Mouse (Mus musculus) T-helper 17 cell (primary cell): ENCODE data around the gene Abcc9.

ENCODE experiments used
- in situ Hi-C, 2 experiments: fragments of 300-600 bp; cut with MboI, MseI; formaldehyde crosslinking; loops; 1 replicate in 1 of 2; 2 replicates in 1 of 2; pipeline ENCODE4 v1.15.1; 2025; ENCODE audit warnings: high pct_unique_total_duplicates in 2 of 2

Gene Abcc9

GRCm38 (mm10) chr6:142616659-142617058, 85.5 kb downstream of the Abcc9 start:
- in situ Hi-C loops = no loop called here

- in situ Hi-C loops = no loop called here
Observed at GRCm38 (mm10) chr6:142614324-142614723, 87.8 kb downstream of the Abcc9 start.

- in situ Hi-C loops = no loop called here
Observed at GRCm38 (mm10) chr6:142612366-142612765, 89.7 kb downstream of the Abcc9 start.

- in situ Hi-C loops = no loop called here
Observed at GRCm38 (mm10) chr6:142609401-142610373, 92.4 kb downstream of the Abcc9 start.

GRCm38 (mm10) chr6:142607080-142607479, 95.0 kb downstream of the Abcc9 start:
- in situ Hi-C loops = no loop called here

GRCm38 (mm10) chr6:142602772-142603171, 99.3 kb downstream of the Abcc9 start:
- in situ Hi-C loops = no loop called here

- in situ Hi-C loops = no loop called here
Observed at GRCm38 (mm10) chr6:142578831-142579230, 123.3 kb downstream of the Abcc9 start.

- in situ Hi-C loops = no loop called here
Observed at GRCm38 (mm10) chr6:142577801-142578200, 124.3 kb downstream of the Abcc9 start.

- in situ Hi-C loops = no loop called here
Observed at GRCm38 (mm10) chr6:142572876-142573275, 129.2 kb downstream of the Abcc9 start.

- in situ Hi-C loops = no loop called here
Observed at GRCm38 (mm10) chr6:142571629-142572360, 130.3 kb downstream of the Abcc9 start.

- in situ Hi-C loops = no loop called here
Observed at GRCm38 (mm10) chr6:142571055-142571618, 131.0 kb downstream of the Abcc9 start, which contains the start of gene Kcnj8. Gene Kcnj8, minus strand, starts transcription at chr6:142571614.

GRCm38 (mm10) chr6:142570046-142570770, 131.9 kb downstream of the Abcc9 start:
- in situ Hi-C loops = no loop called here

- in situ Hi-C loops = loop anchor here in 1 of 2 experiments (10.0 kb wide), 1 partner anchor 1404 kb away; no protein-coding TSS in a partner anchor
Observed at GRCm38 (mm10) chr6:142568713-142569357, 133.3 kb downstream of the Abcc9 start.

GRCm38 (mm10) chr6:142567452-142567851, 134.7 kb downstream of the Abcc9 start:
- in situ Hi-C loops = loop anchor here in 1 of 2 experiments (10.0 kb wide), 1 partner anchor 1403 kb away; no protein-coding TSS in a partner anchor

GRCm38 (mm10) chr6:142564746-142565145, 137.4 kb downstream of the Abcc9 start:
- in situ Hi-C loops = loop anchor here in 1 of 2 experiments (10.0 kb wide), 1 partner anchor 1400 kb away; no protein-coding TSS in a partner anchor

- in situ Hi-C loops = loop anchor here in 1 of 2 experiments (10.0 kb wide), 1 partner anchor 1396 kb away; no protein-coding TSS in a partner anchor
Observed at GRCm38 (mm10) chr6:142561151-142561550, 141.0 kb downstream of the Abcc9 start.

GRCm38 (mm10) chr6:142558772-142559679, 143.1 kb downstream of the Abcc9 start:
- in situ Hi-C loops = no loop called here

GRCm38 (mm10) chr6:142558076-142558475, 144.0 kb downstream of the Abcc9 start:
- in situ Hi-C loops = no loop called here

- in situ Hi-C loops = no loop called here
Observed at GRCm38 (mm10) chr6:142555988-142556387, 146.1 kb downstream of the Abcc9 start.
